Comparison of ENCODE assay signal across 9 mouse cellular contexts in the genomic region with DNA sequence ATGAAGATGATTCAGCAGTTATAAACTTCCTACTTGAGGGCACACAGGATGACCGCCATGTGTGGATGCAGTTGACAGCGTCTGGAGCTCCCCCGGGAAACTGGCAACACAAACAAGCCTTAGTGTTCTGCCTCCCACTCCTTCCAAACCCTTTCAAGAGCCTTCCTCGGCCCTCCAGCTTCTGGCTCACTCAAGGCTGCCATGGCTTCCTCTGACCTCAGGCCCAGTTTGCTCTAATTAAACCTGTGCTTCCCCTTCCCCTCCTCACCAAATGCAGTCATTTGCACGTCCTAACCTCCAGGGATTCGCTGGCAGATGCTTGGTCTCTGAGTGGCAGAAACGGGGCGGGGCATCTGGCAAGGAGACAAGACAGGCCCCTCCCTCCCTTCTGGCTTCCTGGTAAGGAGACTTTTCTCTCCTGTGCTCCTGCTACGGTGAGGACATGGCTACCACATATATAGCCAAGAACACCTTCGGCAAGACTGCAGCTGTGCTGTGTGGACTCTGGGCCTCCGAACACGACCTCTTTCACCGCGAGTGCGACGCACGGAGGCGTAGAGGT. TPM values are rescaled to one million over a fixed set of nuclear protein-coding genes. Genes with fewer than 3 reads are reported as not detected.
DNase-seq lines count a peak whose midpoint lies in the region; ATAC-seq and TF ChIP-seq lines count a peak whose summit lies in the region.
"Had no signal": no experiment of that assay in that cellular context is flagged by ENCODE, and none has a peak within 500 bp of the region (broad histone marks: within the 10 kb centered on the region; RNA-seq: fewer than 3 reads in every experiment).

No protein-coding gene starts in this region.

- dilution Hi-C loops in CH12.LX (cut with MboI; ENCODE audit: extremely low pct_ligation_motif_present, extremely low pct_unique_long_range_greater_than_20kb, low sequenced_read_pairs) = no loop called here

- H3K4me3 ChIP-seq in CH12.LX (replicated peaks in 1 of 3; ENCODE audit: low read depth in 2 of 3, low read length in 2 of 3, poor library complexity in 1 of 3) (no peak overlapping the region), E14TG2a.4 (replicated peaks; ENCODE audit: low read length) (peak overlapping the region; percentile 55)
- peak overlapping the region; percentile 29 for H3K4me3 ChIP-seq in embryonic facial prominence, embryonic 13.5 days

- no peaks in the 10 kb centered on the region for H3K27me3 ChIP-seq in CH12.LX (replicated peaks)
- no peaks in the 10 kb centered on the region for H3K27me3 ChIP-seq in E14TG2a.4 (ENCODE audit: insufficient read depth, low read length)
- H3K27me3 ChIP-seq in embryonic facial prominence, embryonic 13.5 days = no peaks in the 10 kb centered on the region

- TF ChIP-seq CTCF in CH12.LX (conservative IDR thresholded peaks at IDR 0.05 in 1 of 2, IDR thresholded peaks at IDR 0.05 in 1 of 2; ENCODE audit: low read depth in 2 of 2, low read length in 2 of 2) (no peak), E14TG2a.4 (conservative IDR thresholded peaks at IDR 0.05; ENCODE audit: low read length) (no peak)

- 33% methylated on average over 18 of the region's 18 CpGs for WGBS in embryonic facial prominence, embryonic 13.5 days

- no peak for TF ChIP-seq POLR2A in CH12.LX (IDR thresholded peaks at IDR 0.05; ENCODE audit: low read depth, low read length)

- H3K4me1 ChIP-seq in CH12.LX (ENCODE audit: control insufficient read depth in 1 of 2, insufficient read depth in 2 of 2) (peaks cover 12 to 16% of the 10 kb centered on the region in 2 experiments), E14TG2a.4 (replicated peaks; ENCODE audit: low read depth, low read length) (peaks cover 5% of the 10 kb centered on the region)
- H3K4me1 ChIP-seq in embryonic facial prominence, embryonic 13.5 days = peaks cover 8% of the 10 kb centered on the region; the same call in 1 of the 2 replicates

- in situ Hi-C loops in CH12.LX (cut with MboI; ENCODE audit: low pct_ligation_motif_present, low pct_unique_long_range_greater_than_20kb, low sequenced_read_pairs) = no loop called here

- H3K36me3 ChIP-seq in CH12.LX (replicated peaks in 1 of 2; ENCODE audit: control insufficient read depth in 1 of 2, insufficient read depth in 1 of 2, low read length in 1 of 2) = no peaks in the 10 kb centered on the region
- H3K36me3 ChIP-seq in E14TG2a.4 (ENCODE audit: insufficient read depth, low read length) = no peaks in the 10 kb centered on the region
- H3K36me3 ChIP-seq in embryonic facial prominence, embryonic 13.5 days = no peaks in the 10 kb centered on the region

- H3K9ac ChIP-seq in CH12.LX (ENCODE audit: insufficient read depth, low read depth) = no peak overlapping the region
- peak overlapping the region; percentile 54 for H3K9ac ChIP-seq in embryonic facial prominence, embryonic 13.5 days

- no peaks in the 10 kb centered on the region for H3K79me2 ChIP-seq in CH12.LX (replicated peaks; ENCODE audit: control insufficient read depth, extremely low read depth, insufficient read depth, poor library complexity, severe bottlenecking)

- TF ChIP-seq EP300 in CH12.LX (IDR thresholded peaks at IDR 0.05; ENCODE audit: low read length) = no peak

- intact Hi-C loops in heart, postnatal 36 days (cut with DNase I) = no loop called here

- peak; percentile 71 for DNase-seq in CH12.LX (ENCODE audit: extremely low read depth)
- peak; percentile 17 to 39 for DNase-seq in heart, postnatal 36 days
- peak; percentile 74 for DNase-seq in retina, postnatal 1 day
- no peak for DNase-seq in layer of hippocampus, postnatal 36 days
- DNase-seq in right cerebral cortex, postnatal 25 days = no peak
- DNase-seq in spleen, adult 12 weeks (ENCODE audit: low spot score) = no peak

- H3K4me2 ChIP-seq in CH12.LX (ENCODE audit: insufficient read depth, low read depth, poor library complexity, severe bottlenecking) = no peak overlapping the region
- peak overlapping the region; percentile 52 for H3K4me2 ChIP-seq in embryonic facial prominence, embryonic 13.5 days

- no peak for ATAC-seq in embryonic facial prominence, embryonic 13.5 days (ENCODE audit: insufficient number of reproducible peaks, insufficient read depth, low FRiP score, low TSS enrichment, low read depth)

- no peak for TF ChIP-seq RAD21 in CH12.LX (IDR thresholded peaks at IDR 0.05; ENCODE audit: low read depth, low read length)

- H3K27ac ChIP-seq in CH12.LX (ENCODE audit: insufficient read depth, low read depth) = no peak overlapping the region
- H3K27ac ChIP-seq in embryonic facial prominence, embryonic 13.5 days = no peak overlapping the region

- no peaks in the 10 kb centered on the region for H3K9me3 ChIP-seq in CH12.LX (replicated peaks; ENCODE audit: low read length)
- H3K9me3 ChIP-seq in E14TG2a.4 (ENCODE audit: low read length) = no peaks in the 10 kb centered on the region
- H3K9me3 ChIP-seq in embryonic facial prominence, embryonic 13.5 days = no peaks in the 10 kb centered on the region

TF ChIP-seq in CH12.LX, 34 proteins besides CTCF, POLR2A, EP300 and RAD21:
- TF ChIP-seq ELF1 (IDR thresholded peaks at IDR 0.05; ENCODE audit: low read depth, low read length) = 0 out of 2 replicates have a peak, but pooled peaks have one; percentile 11
- no peak for TF ChIP-seq MAX (IDR thresholded peaks at IDR 0.05; ENCODE audit: low read length)
- TF ChIP-seq ETS1 (conservative IDR thresholded peaks at IDR 0.05; ENCODE audit: low read depth, low read length) = no peak
- no peak for TF ChIP-seq KAT2A (IDR thresholded peaks at IDR 0.05; ENCODE audit: insufficient replicate concordance, low read length)
TF ChIP-seq in CH12.LX: peak in this region for 1.

RNA-seq across cellular contexts. Expression of a gene that starts 13.2 kb away (rescaled TPM):
- total RNA-seq in CH12.LX (2012; rRNA removed) (not detected in 2 replicates), CH12.LX (2014; rRNA removed) (not detected in 2 replicates)
- not detected in 2 replicates for polyA plus RNA-seq in CH12.LX (2012; ENCODE audit: insufficient read length, low read depth)
- polyA plus RNA-seq in embryonic facial prominence, embryonic 13.5 days (2015; fragmentation: Nextera tagmentation; extraction: Ambion mirVana) = not detected in 2 replicates
- total RNA-seq in heart, postnatal 36 days (2021) = not detected
- total RNA-seq in layer of hippocampus, postnatal 36 days (2021) = not detected
- polyA plus RNA-seq: cortical plate, adult 2 months had no signal

Comparison
In these comparisons a context has a peak if more than half of its experiments do, and no peak if none do; other contexts are left out.
1. DNase-seq: peak in CH12.LX (single experiment), heart, postnatal 36 days (2 of 2) and retina, postnatal 1 day (single experiment); none in layer of hippocampus, postnatal 36 days (0 of 2), right cerebral cortex, postnatal 25 days (single experiment) and spleen, adult 12 weeks (single experiment).
2. H3K4me3 ChIP-seq: peak in E14TG2a.4 (single experiment) and embryonic facial prominence, embryonic 13.5 days (single experiment); none in CH12.LX (0 of 3).